Mouse (Mus musculus): ENCODE measurements around the gene Fcrla. TPM values are rescaled to one million over a fixed set of nuclear protein-coding genes. Genes with fewer than 3 reads are reported as not detected.

The Fcrla gene
- total and polyA plus RNA-seq, 3 experiments: 10.6 to 30.6 (median 17.7) TPM

DNA sequence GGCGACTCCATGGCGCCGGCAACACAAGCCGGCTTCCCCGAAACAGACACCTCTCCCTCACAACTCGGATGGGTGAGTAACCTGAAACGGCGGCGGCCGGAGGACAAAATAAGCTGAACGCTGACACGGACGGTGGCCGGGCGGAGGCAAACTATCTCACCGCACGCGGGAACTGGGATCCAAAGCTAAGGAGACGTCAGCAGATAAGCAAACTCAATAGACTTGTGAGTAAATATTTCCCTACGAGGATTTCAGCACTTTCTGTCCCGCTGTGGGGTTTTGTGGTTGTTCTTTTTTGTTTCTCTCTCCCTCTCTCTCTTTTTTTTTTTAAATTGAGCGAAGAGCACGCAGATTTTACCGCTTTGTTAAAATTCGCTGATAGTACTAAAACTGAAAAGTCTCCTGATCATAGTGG, 59.7 kb downstream of the Fcrla start, which contains the start of gene Atf6:
Gene Atf6 (minus strand): TSS at position 81 of the 415 bp plus-strand sequence.
- H3K9ac ChIP-seq (ENCODE audit: insufficient read depth, low read depth): peak within 1 kb of the TSS; percentile 99
- H3K27ac ChIP-seq (ENCODE audit: insufficient read depth, low read depth): peak within 1 kb of the TSS; percentile 88
- H3K79me2 ChIP-seq (replicated peaks; ENCODE audit: control insufficient read depth, extremely low read depth, insufficient read depth, poor library complexity, severe bottlenecking): peaks cover 53% of the 10 kb centered on the region
- H3K4me3 ChIP-seq (replicated peaks in 1 of 3; ENCODE audit: low read depth in 2 of 3, low read length in 2 of 3, poor library complexity in 1 of 3): peak within 1 kb of the TSS; percentile 51 to 98 (median 89)
- peak; percentile 94 for DNase-seq (ENCODE audit: extremely low read depth)
- H3K9me3 ChIP-seq (replicated peaks; ENCODE audit: low read length): no peaks in the 10 kb centered on the region
- TF ChIP-seq SIN3A (IDR thresholded peaks at IDR 0.05; ENCODE audit: low read length) (peak; percentile 98), MAX (IDR thresholded peaks at IDR 0.05; ENCODE audit: low read length) (peak; percentile 91), CHD1 (IDR thresholded peaks at IDR 0.05; ENCODE audit: low read depth, low read length) (peak; percentile 96; the same call in 1 of the 2 replicates), TBP (conservative IDR thresholded peaks at IDR 0.05; ENCODE audit: low read depth, low read length) (peak; percentile 79; the same call in 1 of the 2 replicates), USF2 (conservative IDR thresholded peaks at IDR 0.05; ENCODE audit: low read depth, low read length) (no peak), RCOR1 (conservative IDR thresholded peaks at IDR 0.05; ENCODE audit: low read depth, low read length) (peak; percentile 75; the same call in 1 of the 2 replicates), MYC (IDR thresholded peaks at IDR 0.05; ENCODE audit: low read depth, low read length) (peak; percentile 89), JUN (IDR thresholded peaks at IDR 0.05; ENCODE audit: insufficient read depth, low read depth, low read length) (peak; percentile 50; the same call in 1 of the 2 replicates), ETS1 (conservative IDR thresholded peaks at IDR 0.05; ENCODE audit: low read depth, low read length) (peak; percentile 73), MEF2A (IDR thresholded peaks at IDR 0.05; ENCODE audit: borderline replicate concordance, low read depth, low read length) (peak; percentile 81; the same call in 1 of the 2 replicates), ELF1 (IDR thresholded peaks at IDR 0.05; ENCODE audit: low read depth, low read length) (peak; percentile 81), NRF1 (IDR thresholded peaks at IDR 0.05; ENCODE audit: low read depth, low read length) (peak; percentile 50), NELFE (IDR thresholded peaks at IDR 0.05; ENCODE audit: low read depth, low read length) (peak; percentile 88), POLR2AphosphoS2 (IDR thresholded peaks at IDR 0.05; ENCODE audit: low read depth, low read length) (peak; percentile 67; the same call in 1 of the 2 replicates), RAD21 (IDR thresholded peaks at IDR 0.05; ENCODE audit: low read depth, low read length) (no peak), JUND (conservative IDR thresholded peaks at IDR 0.05; ENCODE audit: low read depth, low read length) (peak; percentile 77), USF1 (IDR thresholded peaks at IDR 0.05; ENCODE audit: low read depth, low read length) (no peak), HCFC1 (IDR thresholded peaks at IDR 0.05; ENCODE audit: low read depth, low read length) (peak; percentile 88), ZMIZ1 (IDR thresholded peaks at IDR 0.05; ENCODE audit: low read depth, low read length) (peak; percentile 87; the same call in 1 of the 2 replicates), E2F4 (IDR thresholded peaks at IDR 0.05; ENCODE audit: insufficient replicate concordance, low read depth, low read length) (peak; percentile 86; the same call in 1 of the 2 replicates), ZNF384 (IDR thresholded peaks at IDR 0.05; ENCODE audit: low read depth, low read length) (peak; percentile 78), PAX5 (IDR thresholded peaks at IDR 0.05; ENCODE audit: low read length) (no peak), MAFK (IDR thresholded peaks at IDR 0.05; ENCODE audit: insufficient replicate concordance, low read length) (peak; percentile 80), BHLHE40 (IDR thresholded peaks at IDR 0.05; ENCODE audit: low read depth, low read length) (peak; percentile 73), GABPA (IDR thresholded peaks at IDR 0.05; ENCODE audit: insufficient replicate concordance, low read depth, low read length) (no peak; the same call in 1 of the 2 replicates), IRF4 (IDR thresholded peaks at IDR 0.05; ENCODE audit: low read depth, low read length) (peak; percentile 91), POLR2A (IDR thresholded peaks at IDR 0.05; ENCODE audit: low read depth, low read length) (peak; percentile 91), TCF12 (IDR thresholded peaks at IDR 0.05; ENCODE audit: low read depth, low read length) (peak; percentile 91), MXI1 (IDR thresholded peaks at IDR 0.05; ENCODE audit: low read depth, low read length) (peak; percentile 88), MAZ (IDR thresholded peaks at IDR 0.05; ENCODE audit: low read depth, low read length) (peak; percentile 58; the same call in 1 of the 2 replicates), ZC3H11A (IDR thresholded peaks at IDR 0.05; ENCODE audit: low read depth, low read length) (no peak), CHD2 (IDR thresholded peaks at IDR 0.05; ENCODE audit: low read length) (peak; percentile 78), KAT2A (IDR thresholded peaks at IDR 0.05; ENCODE audit: insufficient replicate concordance, low read length) (peak; percentile 86; the same call in 1 of the 2 replicates), EP300 (IDR thresholded peaks at IDR 0.05; ENCODE audit: low read length) (peak; percentile 52; the same call in 1 of the 2 replicates), UBTF (IDR thresholded peaks at IDR 0.05; ENCODE audit: low read depth, low read length) (peak; percentile 80; the same call in 1 of the 2 replicates), ZKSCAN1 (IDR thresholded peaks at IDR 0.05; ENCODE audit: borderline replicate concordance, low read depth, low read length) (no peak), CTCF (conservative IDR thresholded peaks at IDR 0.05 in 1 of 2, IDR thresholded peaks at IDR 0.05 in 1 of 2; ENCODE audit: low read depth in 2 of 2, low read length in 2 of 2) (no peak), SMC3 (IDR thresholded peaks at IDR 0.05; ENCODE audit: low read depth, low read length) (no peak)
- peaks cover 10 to 27% of the 10 kb centered on the region in 2 experiments for H3K36me3 ChIP-seq (replicated peaks in 1 of 2; ENCODE audit: control insufficient read depth in 1 of 2, insufficient read depth in 1 of 2, low read length in 1 of 2)
- H3K27me3 ChIP-seq (replicated peaks): no peaks in the 10 kb centered on the region
- in situ Hi-C loops (cut with MboI; ENCODE audit: low pct_ligation_motif_present, low pct_unique_long_range_greater_than_20kb, low sequenced_read_pairs): no loop called here
- H3K4me1 ChIP-seq (ENCODE audit: control insufficient read depth in 1 of 2, insufficient read depth in 2 of 2): peaks cover 9 to 32% of the 10 kb centered on the region in 2 experiments
- H3K4me2 ChIP-seq (ENCODE audit: insufficient read depth, low read depth, poor library complexity, severe bottlenecking): peak within 1 kb of the TSS; percentile 39
- dilution Hi-C loops (cut with MboI; ENCODE audit: extremely low pct_ligation_motif_present, extremely low pct_unique_long_range_greater_than_20kb, low sequenced_read_pairs): no loop called here
